Mouse (Mus musculus): ENCODE measurements around the gene Gm26938.

The Gm26938 gene

DNA sequence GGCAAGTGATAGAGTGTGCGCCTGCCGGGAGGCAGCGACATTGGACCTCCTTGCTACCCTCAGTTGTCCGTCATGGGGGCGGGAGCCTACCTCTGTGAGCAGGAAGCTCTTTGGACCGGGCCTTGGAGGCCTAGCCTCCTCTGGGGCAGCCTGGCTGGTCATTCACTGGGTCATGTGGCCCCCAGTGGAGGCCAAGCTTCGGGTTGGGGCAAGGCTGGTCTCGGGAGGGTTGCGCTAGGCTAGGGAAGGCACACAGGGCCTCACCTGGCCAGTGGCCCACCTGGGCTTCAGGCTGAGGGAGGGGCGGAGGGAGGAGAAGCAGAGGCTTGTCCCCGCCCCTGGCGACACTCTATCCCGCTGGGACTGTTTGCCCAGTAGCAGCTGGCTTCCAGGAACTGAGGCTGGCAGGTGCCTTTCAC, 12.2 kb downstream of the Gm26938 start:
- no peak for DNase-seq

DNA sequence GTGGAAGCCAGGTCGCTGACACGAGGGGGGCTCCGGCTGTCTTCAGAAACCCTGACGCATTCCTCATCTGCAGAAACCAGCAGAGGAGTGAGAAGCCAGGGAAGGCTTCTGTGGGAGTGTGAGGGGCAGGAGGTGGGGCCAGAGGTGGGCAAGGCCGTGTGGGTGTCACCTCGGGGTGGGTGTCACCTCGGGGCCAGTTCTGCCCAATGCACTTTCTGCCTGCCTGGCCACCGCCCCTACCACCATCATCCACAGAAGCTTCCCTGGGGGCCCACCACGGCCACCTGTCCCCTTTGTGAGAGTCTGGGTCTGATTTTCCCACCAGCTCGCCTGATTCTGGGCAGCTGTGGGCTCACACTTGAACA, 13.1 kb downstream of the Gm26938 start:
- DNase-seq: no peak

DNA sequence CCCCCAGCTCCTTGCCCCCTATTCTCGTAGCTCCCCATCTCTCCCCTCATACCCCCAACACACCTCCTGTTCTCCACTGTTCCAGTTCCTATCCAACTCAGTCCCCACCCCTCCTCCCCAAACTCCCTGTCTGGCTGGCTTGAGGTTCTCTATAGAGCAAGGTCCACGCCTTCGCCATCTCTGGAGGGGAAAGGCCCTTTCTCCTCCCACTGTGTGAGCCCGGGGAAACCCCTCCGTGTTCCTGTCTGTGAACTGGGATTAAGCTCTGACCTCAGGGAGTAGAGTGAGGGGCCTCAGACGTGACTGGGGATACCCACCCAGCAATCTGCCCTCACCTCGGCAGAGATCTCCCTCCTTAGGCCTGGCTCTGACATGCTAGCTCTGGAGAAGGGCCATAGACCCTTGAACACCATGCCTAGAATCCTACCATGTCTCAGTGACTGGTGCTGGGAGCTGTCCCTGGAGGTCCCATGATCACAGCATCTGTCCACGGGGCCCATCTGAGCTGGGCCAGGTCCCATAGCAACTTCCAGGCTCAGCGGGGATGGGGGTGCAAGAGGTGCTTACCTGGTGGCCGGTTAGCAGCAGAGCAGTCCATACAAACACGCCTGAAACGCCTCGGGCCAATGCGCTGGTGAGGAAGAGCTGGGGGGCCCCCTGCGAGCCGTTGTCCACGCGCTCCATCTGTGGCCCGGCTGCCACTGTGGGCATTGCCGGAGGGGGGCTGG, 13.6 kb downstream of the Gm26938 start:
- DNase-seq: no peak

- no peak for DNase-seq
These were observed 14.4 kb downstream of the Gm26938 start for GRCm38 (mm10) chr5:139811677-139812397.

DNA sequence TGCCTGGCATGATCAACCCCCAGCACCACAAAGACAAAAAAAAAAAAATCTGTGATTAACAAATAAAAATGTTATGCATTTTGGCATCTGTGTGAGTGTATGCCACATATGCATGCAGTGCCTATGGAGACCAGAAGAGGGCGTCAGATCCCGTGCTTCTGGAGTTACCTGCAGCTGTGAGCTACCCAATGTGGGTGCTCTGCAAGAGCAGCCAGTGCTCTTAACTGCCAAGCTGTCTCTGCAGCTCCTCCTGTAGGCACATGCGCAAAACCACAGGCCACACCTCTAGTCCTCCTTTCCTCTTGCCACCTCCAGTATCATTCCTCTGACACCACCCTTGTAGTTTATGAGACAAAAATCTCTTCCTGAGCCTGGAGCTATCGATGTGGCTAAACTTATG, 16.8 kb downstream of the Gm26938 start:
- no peak for DNase-seq

GRCm38 (mm10) chr5:139805924-139806323, 20.3 kb downstream of the Gm26938 start:
- DNase-seq: no peak

- no peak for DNase-seq
These were observed 21.6 kb downstream of the Gm26938 start for GRCm38 (mm10) chr5:139804573-139805111.

DNA sequence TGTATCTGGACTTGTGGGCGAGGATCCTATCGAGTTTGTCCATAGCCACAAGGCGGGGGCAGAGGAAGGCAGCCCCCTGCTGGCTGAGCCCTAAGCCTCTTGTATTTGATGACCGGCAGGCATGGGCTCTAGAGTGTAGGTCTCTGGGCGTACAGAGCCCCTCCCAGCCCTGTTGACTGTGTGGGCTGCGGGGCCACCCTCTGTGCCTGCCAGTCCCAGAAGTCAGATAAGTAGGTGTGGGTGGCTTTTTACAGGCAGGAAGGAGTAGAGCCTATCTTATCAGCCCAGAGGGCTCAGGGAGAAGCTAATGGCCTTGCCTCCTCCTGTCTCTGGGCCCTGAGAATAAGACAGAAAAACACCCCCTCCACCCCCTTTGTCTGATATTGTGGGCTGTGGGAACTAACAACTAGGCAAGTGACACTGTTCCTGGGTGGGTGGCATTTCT, 22.1 kb downstream of the Gm26938 start:
- DNase-seq: no peak

- DNase-seq: no peak
These were observed 22.6 kb downstream of the Gm26938 start for GRCm38 (mm10) chr5:139803601-139804102.

- DNase-seq: no peak
These were observed 23.0 kb downstream of the Gm26938 start for GRCm38 (mm10) chr5:139803165-139803564.

DNA sequence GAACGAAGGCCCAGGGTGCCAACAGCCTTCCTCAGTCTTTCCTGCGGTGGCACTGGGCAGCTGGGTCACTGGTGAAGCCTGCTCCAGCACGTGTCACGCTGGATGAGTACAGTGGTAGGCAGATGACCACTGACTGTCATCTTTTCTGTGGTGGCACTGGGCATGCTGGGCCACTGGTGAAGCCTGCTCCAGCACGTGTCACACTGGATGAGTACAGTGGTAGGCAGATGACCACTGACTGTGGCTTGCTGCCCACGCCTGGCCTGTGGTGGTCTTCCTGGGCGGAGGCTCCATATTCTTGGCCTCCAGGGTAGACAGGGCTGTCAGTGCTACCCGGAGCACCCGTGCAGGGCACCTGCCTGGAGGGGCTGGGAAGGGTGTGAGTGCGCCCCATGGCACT, 24.3 kb downstream of the Gm26938 start:
- no peak for DNase-seq

DNA sequence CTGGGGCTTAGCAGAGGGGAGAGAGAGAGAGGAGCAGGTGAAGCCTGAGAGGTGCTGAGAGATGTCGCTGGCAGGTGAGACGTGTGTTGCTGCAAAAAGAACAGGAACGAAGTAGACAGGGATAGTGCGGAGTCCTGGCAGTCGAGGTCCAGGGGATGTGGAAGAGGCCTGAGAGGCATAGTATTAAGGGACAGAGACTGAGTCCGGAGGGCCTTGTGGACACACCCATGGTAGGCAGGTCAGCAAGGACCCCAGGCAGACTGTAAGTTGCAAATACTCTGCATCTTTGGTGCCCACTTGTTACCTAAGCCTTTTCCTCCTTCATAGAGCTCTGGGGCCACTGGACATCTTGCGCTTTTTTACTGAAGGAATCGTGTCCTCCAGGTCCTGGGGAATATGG, 25.0 kb downstream of the Gm26938 start:
- no peak for DNase-seq

DNA sequence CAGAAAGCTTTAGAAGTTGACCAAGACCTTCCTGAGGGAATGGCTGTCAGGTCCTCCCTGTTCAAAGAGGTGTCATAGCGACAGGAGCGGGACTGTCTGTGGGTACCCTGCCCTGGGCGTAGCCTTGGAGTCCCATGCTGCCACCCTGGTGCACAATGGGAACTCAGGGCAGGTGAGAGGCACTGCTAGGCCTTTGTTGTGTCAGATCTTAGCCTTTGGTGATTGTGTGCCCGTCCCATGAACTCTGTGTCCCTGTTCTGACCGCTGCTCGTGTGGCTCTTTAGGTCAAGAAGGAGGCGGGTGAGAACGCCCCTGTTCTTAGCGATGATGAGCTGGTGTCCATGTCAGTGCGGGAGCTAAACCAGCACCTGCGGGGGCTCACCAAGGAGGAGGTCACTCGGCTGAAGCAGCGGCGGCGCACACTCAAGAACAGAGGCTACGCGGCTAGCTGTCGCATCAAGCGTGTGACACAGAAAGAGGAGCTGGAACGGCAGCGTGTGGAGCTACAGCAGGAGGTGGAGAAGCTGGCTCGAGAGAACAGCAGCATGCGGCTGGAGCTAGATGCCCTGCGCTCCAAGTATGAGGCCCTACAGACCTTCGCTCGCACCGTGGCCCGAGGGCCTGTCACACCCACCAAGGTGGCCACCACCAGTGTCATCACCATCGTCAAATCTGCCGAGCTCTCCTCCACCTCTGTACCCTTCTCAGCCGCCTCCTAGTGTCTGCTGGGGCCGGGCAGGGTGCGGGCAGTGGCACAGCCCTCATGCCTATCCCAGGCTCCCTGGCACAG, 26.2 kb downstream of the Gm26938 start:
- no peak for DNase-seq

GRCm38 (mm10) chr5:139799041-139799440, 27.2 kb downstream of the Gm26938 start:
- no peak for DNase-seq

GRCm38 (mm10) chr5:139798168-139798900, 27.9 kb downstream of the Gm26938 start:
- DNase-seq: no peak

- peak; percentile 27 for DNase-seq
These were observed 28.6 kb downstream of the Gm26938 start for GRCm38 (mm10) chr5:139797473-139798167.

- no peak for DNase-seq
These were observed 29.3 kb downstream of the Gm26938 start for GRCm38 (mm10) chr5:139796900-139797299.

DNA sequence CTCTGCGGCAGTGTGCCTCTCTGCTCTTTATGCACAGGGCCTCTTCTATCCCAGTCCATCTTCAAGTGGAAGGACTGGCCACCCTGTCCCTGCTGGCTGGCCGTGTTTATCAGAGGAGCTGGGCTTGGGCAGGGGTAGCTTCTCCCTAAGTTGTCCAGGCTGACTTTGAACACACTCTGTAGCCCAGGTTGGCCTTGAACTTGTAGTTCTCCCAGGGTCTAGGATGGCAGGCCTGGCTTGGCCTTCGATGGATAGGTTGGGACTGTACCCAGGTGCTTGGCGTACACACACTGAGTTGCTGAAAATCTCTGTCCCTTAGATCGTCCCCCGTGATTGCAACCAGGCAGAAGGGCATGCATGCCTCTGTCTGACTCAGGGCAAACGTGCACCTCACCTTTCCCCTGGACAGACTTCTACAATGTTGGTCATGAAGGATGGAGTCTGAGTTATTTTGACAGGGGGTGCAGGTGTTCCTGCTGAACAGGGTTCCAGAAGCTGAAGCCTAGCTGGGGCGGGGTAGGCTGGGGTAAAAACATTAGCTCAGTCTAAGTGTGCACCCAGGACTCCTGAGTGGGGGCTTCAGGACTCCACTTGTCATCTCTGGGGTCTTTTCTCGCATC, 30.1 kb downstream of the Gm26938 start:
- DNase-seq: no peak

DNA sequence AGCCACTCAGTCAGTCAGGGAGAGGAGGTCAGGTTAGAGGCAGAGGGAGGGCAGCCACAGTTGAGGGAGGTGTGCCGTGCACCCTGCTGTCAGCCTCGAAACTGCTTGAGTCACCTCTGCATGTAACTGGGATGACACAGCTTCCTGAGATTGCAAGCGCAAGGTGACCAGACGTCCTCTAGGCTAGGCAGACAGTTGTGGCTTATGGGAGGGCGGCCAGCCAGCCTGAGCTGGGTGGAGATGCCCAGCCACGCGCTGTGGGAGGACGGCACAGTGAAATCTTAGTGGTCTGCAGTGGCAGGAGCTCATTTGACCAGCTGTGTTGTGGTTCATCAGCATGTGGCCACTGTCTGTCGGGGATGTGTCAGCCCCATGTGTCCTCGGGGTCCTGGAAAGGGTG, 31.3 kb downstream of the Gm26938 start:
- no peak for DNase-seq

- DNase-seq: no peak
These were observed 32.1 kb downstream of the Gm26938 start for GRCm38 (mm10) chr5:139794137-139794536.

- DNase-seq: no peak
These were observed 32.7 kb downstream of the Gm26938 start for GRCm38 (mm10) chr5:139793338-139794089.
